ENCODE assay signal across 9 mouse cellular contexts in genomic region chr3:104383681-104384341, GRCm38 (mm10).
A peak's percentile ranks its signal among the peaks of the same experiment; 100 is the strongest.
DNase-seq lines count a peak whose midpoint lies in the region; ATAC-seq and TF ChIP-seq lines count a peak whose summit lies in the region.
"Had no signal": no experiment of that assay in that cellular context is flagged by ENCODE, and none has a peak within 500 bp of the region (broad histone marks: within the 10 kb centered on the region; RNA-seq: fewer than 3 reads in every experiment).

No protein-coding gene starts in this region.

- 52% methylated on average over 9 of the region's 9 CpGs for WGBS in kidney, postnatal 0 days
- WGBS in kidney, embryonic 15.5 days, result 52% methylated on average over 9 of the region's 9 CpGs
- 43% methylated on average over 9 of the region's 9 CpGs for WGBS in embryonic facial prominence, embryonic 14.5 days
- WGBS in midbrain, embryonic 16.5 days, result 57% methylated on average over 9 of the region's 9 CpGs

- H3K27me3 ChIP-seq in kidney, postnatal 0 days (ENCODE audit: insufficient read depth, low read length), result no peaks in the 10 kb centered on the region
- H3K27me3 ChIP-seq in kidney, embryonic 15.5 days, result no peaks in the 10 kb centered on the region
- H3K27me3 ChIP-seq in embryonic facial prominence, embryonic 14.5 days (replicated peaks; ENCODE audit: control insufficient read depth, insufficient read depth, low read length), result no peaks in the 10 kb centered on the region
- no peaks in the 10 kb centered on the region for H3K27me3 ChIP-seq in midbrain, embryonic 16.5 days (ENCODE audit: control insufficient read depth, insufficient read depth, low read depth, low read length)
- H3K27me3 ChIP-seq: Patski had no signal

- H3K9me3 ChIP-seq in kidney, postnatal 0 days (replicated peaks; ENCODE audit: low read length), result no peaks in the 10 kb centered on the region
- H3K9me3 ChIP-seq in kidney, embryonic 15.5 days (replicated peaks), result no peaks in the 10 kb centered on the region
- H3K9me3 ChIP-seq in embryonic facial prominence, embryonic 14.5 days (ENCODE audit: control insufficient read depth, low read length), result no peaks in the 10 kb centered on the region
- H3K9me3 ChIP-seq in midbrain, embryonic 16.5 days (replicated peaks; ENCODE audit: control insufficient read depth, low read length, poor library complexity, severe bottlenecking), result no peaks in the 10 kb centered on the region

- no peak for TF ChIP-seq CTCF in kidney, postnatal 0 days (IDR thresholded peaks at IDR 0.05; ENCODE audit: low read depth)

- no peaks in the 10 kb centered on the region for H3K36me3 ChIP-seq in kidney, postnatal 0 days (ENCODE audit: insufficient read depth, low read length)
- H3K36me3 ChIP-seq in kidney, embryonic 15.5 days, result no peaks in the 10 kb centered on the region
- no peaks in the 10 kb centered on the region for H3K36me3 ChIP-seq in embryonic facial prominence, embryonic 14.5 days (ENCODE audit: control insufficient read depth, insufficient read depth, low read length)
- H3K36me3 ChIP-seq in midbrain, embryonic 16.5 days (ENCODE audit: control insufficient read depth, insufficient read depth, low read length), result no peaks in the 10 kb centered on the region

- no peak overlapping the region for H3K4me3 ChIP-seq in kidney, postnatal 0 days (replicated peaks; ENCODE audit: low read depth, low read length)
- no peak overlapping the region for H3K4me3 ChIP-seq in kidney, embryonic 15.5 days (replicated peaks)
- H3K4me3 ChIP-seq in embryonic facial prominence, embryonic 14.5 days (ENCODE audit: low read depth, low read length), result no peak overlapping the region
- no peak overlapping the region for H3K4me3 ChIP-seq in midbrain, embryonic 16.5 days (ENCODE audit: low read depth, low read length)

- H3K4me1 ChIP-seq in kidney, postnatal 0 days (replicated peaks; ENCODE audit: insufficient read depth, low read length), result no peaks in the 10 kb centered on the region
- H3K4me1 ChIP-seq in kidney, embryonic 15.5 days, result peaks cover 7% of the 10 kb centered on the region
- peaks cover 11% of the 10 kb centered on the region; the same call in 1 of the 2 replicates for H3K4me1 ChIP-seq in embryonic facial prominence, embryonic 14.5 days (ENCODE audit: control insufficient read depth, insufficient read depth, low read length)
- H3K4me1 ChIP-seq in midbrain, embryonic 16.5 days (ENCODE audit: control insufficient read depth, insufficient read depth, low read length), result no peaks in the 10 kb centered on the region

- peak; percentile 9 for DNase-seq in kidney, postnatal 0 days (ENCODE audit: low spot score)
- DNase-seq in embryonic facial prominence, embryonic 14.5 days (ENCODE audit: low spot score), result peak; percentile 45
- peak; percentile 26 to 28 for DNase-seq in heart, postnatal 36 days
- DNase-seq in urinary bladder, postnatal 25 days (ENCODE audit: low spot score), result no peak
- no peak for DNase-seq in kidney, postnatal 10 days
- DNase-seq in thymus, postnatal 10 days (ENCODE audit: low spot score in 2 of 2), result no peak

- no peak overlapping the region for H3K27ac ChIP-seq in kidney, postnatal 0 days
- no peak overlapping the region for H3K27ac ChIP-seq in kidney, embryonic 15.5 days
- H3K27ac ChIP-seq in embryonic facial prominence, embryonic 14.5 days (replicated peaks; ENCODE audit: low read depth, low read length), result peak overlapping the region; percentile 71
- peak overlapping the region; percentile 12; the same call in 1 of the 2 replicates for H3K27ac ChIP-seq in midbrain, embryonic 16.5 days (ENCODE audit: low read length)

- peak overlapping the region; percentile 16; the same call in 1 of the 2 replicates for H3K4me2 ChIP-seq in kidney, postnatal 0 days (ENCODE audit: low read length)
- no peak overlapping the region for H3K4me2 ChIP-seq in kidney, embryonic 15.5 days
- H3K4me2 ChIP-seq in embryonic facial prominence, embryonic 14.5 days (ENCODE audit: low read depth, low read length), result no peak overlapping the region; the same call in 1 of the 2 replicates
- H3K4me2 ChIP-seq in midbrain, embryonic 16.5 days (ENCODE audit: low read length), result no peak overlapping the region

- no peak for ATAC-seq in kidney, postnatal 0 days (replicated peaks; ENCODE audit: low FRiP score, low read depth)
- ATAC-seq in kidney, embryonic 15.5 days (replicated peaks; ENCODE audit: low FRiP score), result no peak
- ATAC-seq in embryonic facial prominence, embryonic 14.5 days (ENCODE audit: low read depth), result no peak
- ATAC-seq in midbrain, embryonic 16.5 days, result no peak
- ATAC-seq: Patski had no signal

- intact Hi-C loops in heart, postnatal 36 days (cut with DNase I), result loop anchor here (5.0 kb wide), 1 partner anchor 48 kb away; no protein-coding TSS in a partner anchor

- H3K9ac ChIP-seq in kidney, postnatal 0 days (ENCODE audit: low read depth, low read length), result no peak overlapping the region
- no peak overlapping the region for H3K9ac ChIP-seq in kidney, embryonic 15.5 days
- no peak overlapping the region for H3K9ac ChIP-seq in embryonic facial prominence, embryonic 14.5 days (ENCODE audit: low read depth, low read length)
- H3K9ac ChIP-seq in midbrain, embryonic 16.5 days (ENCODE audit: low read depth, low read length), result no peak overlapping the region

Comparison
In these comparisons a context has a peak if more than half of its experiments do, and no peak if none do; other contexts are left out.
1. DNase-seq: peak in kidney, postnatal 0 days (single experiment), embryonic facial prominence, embryonic 14.5 days (single experiment) and heart, postnatal 36 days (2 of 2); none in urinary bladder, postnatal 25 days (single experiment), kidney, postnatal 10 days (single experiment) and thymus, postnatal 10 days (0 of 2).
2. H3K27ac ChIP-seq: peak in embryonic facial prominence, embryonic 14.5 days (single experiment) and midbrain, embryonic 16.5 days (single experiment); none in kidney, postnatal 0 days (single experiment) and kidney, embryonic 15.5 days (single experiment).